Mouse (Mus musculus): ENCODE data around the gene Tbc1d22b.
A peak's percentile ranks its signal among the peaks of the same experiment; 100 is the strongest.

Tbc1d22b gene

DNA sequence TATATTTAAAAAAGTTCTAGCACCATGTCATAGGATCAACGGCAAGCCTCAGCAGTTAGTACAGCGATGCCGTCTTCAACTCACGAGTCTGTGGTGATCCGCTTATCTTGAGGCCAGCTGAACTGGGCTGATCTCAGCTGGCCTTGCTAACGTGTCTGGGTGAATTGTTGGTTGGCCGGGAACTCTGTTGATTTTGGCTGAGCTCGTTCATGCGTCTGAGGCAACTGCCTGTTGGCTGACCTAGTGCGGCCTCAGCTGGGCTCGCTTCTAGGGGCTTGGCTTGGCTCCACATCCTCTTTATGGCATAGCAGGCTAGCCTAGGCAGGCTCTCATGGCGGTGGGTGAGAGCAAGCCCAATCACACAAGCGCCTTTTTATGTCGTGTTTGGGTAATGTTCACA is 8.2 kb upstream of the Tbc1d22b start:
- no peak for DNase-seq (ENCODE audit: low spot score in 2 of 2)

- DNase-seq (ENCODE audit: low spot score in 2 of 2), result no peak
These were observed 6.5 kb upstream of the Tbc1d22b start for GRCm38 (mm10) chr17:29542831-29543690.

DNA sequence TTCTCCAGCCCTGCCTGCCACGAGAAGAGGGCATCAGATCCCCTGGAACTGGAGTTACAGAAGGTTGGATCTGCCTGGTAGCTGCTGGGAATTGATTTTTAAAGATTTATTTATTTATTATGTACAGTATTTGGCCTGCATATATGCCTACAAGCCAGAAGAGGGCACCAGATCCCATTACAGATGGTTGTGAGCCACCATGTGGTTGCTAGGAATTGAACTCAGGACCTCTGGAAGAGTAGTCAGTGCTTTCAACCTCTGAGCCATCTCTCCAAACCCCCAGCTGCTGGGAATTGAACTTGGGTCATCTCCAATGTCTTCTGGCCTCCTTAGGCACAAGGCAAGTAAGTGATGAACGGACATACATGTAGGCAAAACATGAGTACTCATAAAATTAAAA is 5.5 kb upstream of the Tbc1d22b start:
- no peak for DNase-seq (ENCODE audit: low spot score in 2 of 2)

- DNase-seq (ENCODE audit: low spot score in 2 of 2), result no peak
These were observed 4.3 kb upstream of the Tbc1d22b start for GRCm38 (mm10) chr17:29545241-29545640.

DNA sequence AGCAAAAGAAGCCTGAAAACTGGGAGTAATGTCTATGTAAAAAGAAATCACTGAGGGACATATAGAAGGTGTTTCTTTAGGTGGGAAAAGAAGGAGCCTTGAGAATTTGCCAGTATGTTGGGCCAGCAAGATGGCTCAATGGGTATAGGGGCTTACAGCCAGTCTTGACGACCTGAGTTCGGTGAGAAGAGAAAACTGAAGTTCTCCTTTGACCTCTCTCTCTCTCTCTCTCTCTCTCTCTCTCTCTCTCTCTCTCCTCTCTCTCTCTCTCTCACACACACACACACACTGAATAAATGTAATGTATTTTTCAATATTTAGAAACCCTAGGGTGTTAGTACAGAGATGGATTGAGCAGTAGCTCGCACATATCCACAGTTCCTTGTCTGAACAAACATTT is 1.1 kb upstream of the Tbc1d22b start:
- DNase-seq (ENCODE audit: low spot score in 2 of 2), result no peak

DNA sequence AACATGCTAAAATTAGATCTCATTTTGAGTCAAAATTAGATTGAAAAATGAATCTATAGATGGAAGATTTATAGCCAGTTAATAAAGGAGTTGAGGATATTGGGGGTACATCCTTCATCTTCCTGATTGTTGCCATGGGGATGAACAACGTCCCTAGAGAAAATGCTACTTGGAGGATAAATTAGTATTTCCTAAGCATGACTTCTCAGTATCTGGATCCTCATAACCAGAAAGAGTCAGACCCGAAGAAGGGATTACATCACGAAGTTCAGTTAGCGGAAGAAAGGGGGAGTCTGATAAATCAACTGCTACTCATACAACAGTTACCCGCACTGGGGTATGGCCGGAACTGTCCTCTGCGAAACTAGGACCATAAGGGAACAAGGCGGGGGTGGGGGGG is 591 bp upstream of the Tbc1d22b start:
- no peak for DNase-seq (ENCODE audit: low spot score in 2 of 2)

GRCm38 (mm10) chr17:29551019-29551418 is 1.4 kb downstream of the Tbc1d22b start:
- no peak for DNase-seq (ENCODE audit: low spot score in 2 of 2)

DNA sequence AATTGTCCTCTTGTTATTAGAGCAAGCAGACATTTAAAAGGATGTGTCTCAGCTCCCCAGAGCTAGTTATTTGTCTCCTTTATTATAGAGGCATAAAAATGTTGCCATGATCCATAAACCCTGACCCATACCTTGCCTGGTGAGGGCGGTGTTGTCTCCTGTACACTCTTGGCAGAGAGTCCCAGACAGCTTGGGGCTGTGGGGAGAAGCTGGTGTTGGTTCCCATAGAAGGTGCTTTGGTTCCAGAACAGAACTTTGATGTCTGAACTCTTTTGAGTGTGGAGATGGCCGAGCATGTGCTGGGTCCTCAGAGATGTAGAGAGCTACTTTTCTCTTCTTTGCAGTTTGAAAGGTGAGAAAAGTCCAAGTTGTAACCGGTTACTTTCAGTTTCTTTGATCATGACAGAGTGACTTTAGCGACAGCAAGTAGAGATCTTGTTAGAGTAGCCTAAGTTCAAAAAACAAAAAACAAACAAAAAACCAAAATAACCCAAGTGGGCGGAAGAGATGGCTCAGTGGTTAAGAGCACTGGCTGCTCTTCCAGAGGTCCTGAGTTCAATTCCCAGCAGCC is 2.7 kb downstream of the Tbc1d22b start, which contains the start of gene Tmem217:
Tmem217 (minus strand) TSS at position 224 of the 571 bp plus-strand sequence.
- no peak for DNase-seq (ENCODE audit: low spot score in 2 of 2)

DNA sequence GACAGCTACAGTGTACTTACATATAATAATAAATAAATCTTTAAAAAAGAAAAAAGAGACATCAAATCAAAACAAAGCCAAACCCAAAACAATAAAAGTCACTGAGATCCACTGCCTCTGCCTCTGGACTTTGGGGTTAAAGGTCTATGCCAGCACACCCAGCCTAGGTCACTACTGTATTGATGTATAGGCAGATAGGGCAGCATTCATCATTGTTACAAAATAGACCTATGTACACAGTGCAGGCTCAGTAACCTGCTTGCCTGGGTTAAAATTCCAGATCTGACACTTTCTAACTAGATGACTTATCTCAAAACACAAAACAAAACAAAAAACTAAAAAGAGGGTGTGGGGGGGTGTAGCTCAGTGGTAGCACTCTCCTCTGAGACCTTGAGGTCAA is 4.6 kb downstream of the Tbc1d22b start:
- DNase-seq (ENCODE audit: low spot score in 2 of 2), result no peak

DNA sequence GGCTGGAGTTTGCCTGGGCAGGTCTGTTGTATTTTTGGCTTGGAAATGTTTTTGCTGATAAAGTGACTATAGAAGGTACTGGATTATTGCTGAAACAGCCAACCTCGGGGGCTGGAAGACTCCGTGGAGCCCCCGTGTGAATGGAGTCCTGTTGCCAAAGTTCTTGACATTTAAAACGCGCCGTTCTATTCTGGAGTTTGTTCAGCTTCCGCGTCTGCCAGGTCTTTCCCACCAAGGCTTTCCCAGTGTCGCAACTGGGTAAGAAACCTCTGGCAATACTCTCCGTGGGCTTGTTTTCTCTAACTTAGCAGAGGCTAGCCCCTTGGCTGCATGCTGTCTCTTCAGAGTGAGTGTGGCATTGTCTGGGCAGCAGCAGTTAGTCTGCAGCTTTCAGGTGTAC is 6.9 kb downstream of the Tbc1d22b start:
- DNase-seq (ENCODE audit: low spot score in 2 of 2), result no peak

GRCm38 (mm10) chr17:29556893-29557292 is 7.3 kb downstream of the Tbc1d22b start:
- no peak for DNase-seq (ENCODE audit: low spot score in 2 of 2)

GRCm38 (mm10) chr17:29558476-29558875 is 8.9 kb downstream of the Tbc1d22b start:
- no peak for DNase-seq (ENCODE audit: low spot score in 2 of 2)

DNA sequence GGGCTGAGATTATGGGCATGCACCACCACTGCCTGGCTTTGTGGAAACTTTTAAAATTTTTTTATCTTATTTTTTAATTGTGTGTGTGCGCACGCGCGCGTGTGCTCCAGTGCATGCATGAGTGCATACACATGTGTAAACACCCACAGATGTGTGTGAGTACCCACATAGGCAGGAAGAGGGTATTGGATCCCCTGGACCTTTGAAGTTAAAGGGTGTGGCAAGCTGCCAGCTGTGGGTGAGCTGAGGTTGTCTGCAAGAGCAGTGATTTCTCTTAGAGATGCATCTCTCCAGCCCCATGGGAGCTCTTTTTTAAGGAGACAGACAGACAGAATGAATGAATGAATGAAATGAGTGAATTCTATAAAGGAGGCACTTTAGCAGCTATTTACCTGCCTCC is 15.9 kb downstream of the Tbc1d22b start:
- DNase-seq (ENCODE audit: low spot score in 2 of 2), result no peak

- DNase-seq (ENCODE audit: low spot score in 2 of 2), result no peak
These were observed 18.9 kb downstream of the Tbc1d22b start for GRCm38 (mm10) chr17:29568435-29568834.

GRCm38 (mm10) chr17:29569831-29570230 is 20.2 kb downstream of the Tbc1d22b start:
- DNase-seq (ENCODE audit: low spot score in 2 of 2), result no peak

DNA sequence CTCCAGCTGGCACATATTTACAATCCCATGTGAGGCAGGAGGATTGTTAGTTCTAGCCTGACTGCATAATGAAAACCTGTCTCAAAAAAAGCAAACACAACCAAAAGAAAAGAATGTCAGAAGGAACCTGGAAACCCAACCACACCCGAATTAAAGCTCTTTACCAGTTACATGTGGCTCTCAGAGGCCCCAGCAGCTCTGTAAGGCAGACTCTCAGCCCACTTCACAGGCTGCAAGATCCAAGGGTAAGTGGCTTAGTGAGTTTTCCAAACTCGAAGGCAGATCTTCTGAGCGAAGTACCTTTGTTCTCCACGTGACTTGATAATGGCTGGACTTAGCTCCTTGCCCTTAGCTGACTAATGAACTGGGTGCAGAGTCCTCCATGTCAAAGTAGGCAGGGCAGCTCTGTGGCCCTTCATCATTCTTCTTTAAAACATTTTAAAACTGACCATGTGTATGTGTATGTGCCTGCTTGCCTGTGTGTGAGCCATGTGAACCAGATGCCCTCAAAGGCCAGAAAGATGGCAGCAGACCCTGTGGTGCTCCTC is 30.1 kb downstream of the Tbc1d22b start:
- DNase-seq (ENCODE audit: low spot score in 2 of 2), result no peak

GRCm38 (mm10) chr17:29583569-29583968 is 34.0 kb downstream of the Tbc1d22b start:
- no peak for DNase-seq (ENCODE audit: low spot score in 2 of 2)

DNA sequence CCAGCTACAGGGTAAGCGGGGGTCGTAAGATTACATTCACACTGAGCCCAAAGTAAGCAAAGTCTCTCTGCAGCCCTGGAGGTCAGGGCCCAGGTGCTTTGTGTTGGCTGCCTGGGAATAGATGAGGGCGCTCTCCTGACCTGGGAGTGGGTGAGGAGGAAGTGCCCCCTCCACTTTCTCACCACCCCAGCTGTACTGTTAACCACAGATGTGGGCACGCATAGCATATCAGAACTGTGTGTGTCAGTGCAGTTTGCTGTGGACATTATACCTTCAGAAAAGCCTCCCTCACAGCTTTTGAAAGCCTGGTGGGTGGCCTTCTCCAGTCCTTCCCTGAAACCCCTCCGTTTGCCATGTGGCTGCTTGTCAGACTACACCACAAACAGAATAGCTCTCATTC is 34.7 kb downstream of the Tbc1d22b start:
- DNase-seq (ENCODE audit: low spot score in 2 of 2), result no peak

DNA sequence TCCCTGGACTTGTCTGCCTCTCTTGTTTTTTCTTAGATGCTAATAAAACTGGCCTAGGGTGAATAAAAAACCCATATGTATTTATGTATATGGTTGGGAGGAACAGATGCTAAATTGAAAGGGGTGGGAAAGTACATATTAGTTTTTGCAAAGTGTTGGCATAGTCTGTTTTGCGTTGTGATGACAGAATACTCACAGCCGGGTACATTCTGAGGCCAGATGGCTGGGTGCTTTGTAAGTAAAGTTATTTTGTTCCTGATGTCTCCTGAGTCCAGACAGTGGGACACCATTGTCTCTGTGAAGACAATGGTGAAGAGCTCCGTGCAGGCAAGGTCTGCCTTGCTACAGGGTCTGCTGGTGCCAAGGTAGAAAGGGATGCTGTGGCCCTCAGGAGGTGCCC is 35.2 kb downstream of the Tbc1d22b start:
- DNase-seq (ENCODE audit: low spot score in 2 of 2), result no peak

DNA sequence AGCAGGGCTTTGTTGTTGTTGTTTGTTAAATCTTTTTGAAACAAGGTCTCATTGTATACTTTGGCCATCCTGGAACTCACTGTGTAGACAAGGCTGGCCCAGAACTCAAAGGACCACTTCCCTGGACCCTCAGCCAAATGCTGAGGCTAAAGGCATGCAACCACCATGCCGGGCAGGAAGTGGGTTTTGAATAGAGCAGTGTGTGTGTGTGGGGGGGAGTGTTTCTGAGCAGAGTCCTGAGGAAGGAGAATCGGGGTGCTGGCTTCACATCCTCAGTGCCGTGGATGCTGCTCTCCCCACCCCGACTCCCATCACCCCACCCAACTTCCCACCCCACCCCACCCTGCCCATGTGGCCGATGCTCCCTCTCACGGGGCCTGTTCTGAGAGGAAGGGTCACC is 35.9 kb downstream of the Tbc1d22b start:
- no peak for DNase-seq (ENCODE audit: low spot score in 2 of 2)

GRCm38 (mm10) chr17:29586921-29587320 is 37.3 kb downstream of the Tbc1d22b start:
- DNase-seq (ENCODE audit: low spot score in 2 of 2), result no peak

DNA sequence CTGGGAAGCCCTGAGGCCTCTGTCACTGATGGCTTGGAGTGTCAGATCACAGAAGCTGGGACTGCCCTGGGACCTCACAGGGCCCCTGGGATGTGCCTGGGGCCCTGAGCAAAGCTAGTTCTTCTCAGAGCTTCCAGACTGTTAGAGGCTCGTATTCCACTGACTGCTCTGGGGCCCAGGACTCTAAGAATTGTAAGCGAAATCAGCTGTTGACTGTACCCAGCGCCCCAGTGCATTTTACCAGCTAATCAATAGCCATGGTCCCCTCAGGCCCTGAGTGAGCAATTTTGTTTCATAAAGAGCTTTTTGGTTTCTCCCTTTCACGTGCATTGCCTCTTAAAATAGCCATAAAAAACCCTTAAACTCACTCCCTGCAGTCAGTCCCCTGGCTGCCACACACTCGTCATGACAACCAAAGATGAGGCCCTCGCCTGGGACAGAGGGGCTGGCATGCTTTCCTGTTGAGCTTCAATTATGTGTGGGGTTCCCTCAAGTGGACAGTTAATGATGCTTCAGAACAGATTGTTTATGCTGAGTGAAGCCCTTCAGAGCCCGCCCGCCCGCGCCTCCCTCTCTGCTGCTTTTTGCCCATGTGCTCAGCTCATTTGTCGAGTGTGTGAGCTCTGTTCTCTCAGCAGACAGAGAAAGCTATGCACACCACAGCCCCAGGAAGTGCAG is 39.8 kb downstream of the Tbc1d22b start:
- DNase-seq (ENCODE audit: low spot score in 2 of 2), result peak in 1 of 2 experiments; percentile 19

Measured in right cerebral cortex, postnatal 36 days (tissue).